Mouse (Mus musculus) spleen, postnatal 10 days (tissue): ENCODE results near the gene H1fnt.

Experiments
- DNase-seq, 2 experiments: peaks; one replicate each; pipeline ENCODE4 v3.0.0; 2021 to 2022; ENCODE audit warnings: low spot score in 2 of 2

The H1fnt gene

GRCm38 (mm10) chr15:98257193-98257592 is at the start of gene H1fnt:
H1fnt (minus strand) TSS chr15:98257293.
- DNase-seq, result no peak

- peak in 1 of 2 experiments; percentile 17 for DNase-seq
Measured at GRCm38 (mm10) chr15:98295628-98296551, 38.8 kb upstream of the H1fnt start, which contains the start of gene Zfp641. Zfp641 (minus strand) TSS chr15:98296161.

DNA sequence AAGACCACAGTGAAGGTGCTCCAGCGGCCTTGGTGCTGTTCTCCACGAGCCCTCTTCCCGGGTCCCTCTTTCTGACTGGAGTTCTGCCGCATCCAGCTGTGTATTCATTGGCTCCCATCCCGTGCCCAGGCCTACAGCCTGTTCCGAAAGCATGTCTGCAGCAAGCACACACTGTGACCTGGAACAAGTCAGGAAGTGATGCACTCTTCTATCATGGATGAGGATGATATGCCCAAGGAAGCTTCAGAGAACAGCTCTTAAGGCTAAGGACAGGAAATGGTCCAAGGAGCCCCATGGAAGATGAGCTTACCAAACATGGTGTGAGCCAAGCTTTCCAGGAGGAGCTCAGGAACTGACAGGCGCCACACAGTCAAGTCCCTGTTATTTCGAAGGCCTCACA is 36.6 kb upstream of the H1fnt start:
- DNase-seq, result no peak

DNA sequence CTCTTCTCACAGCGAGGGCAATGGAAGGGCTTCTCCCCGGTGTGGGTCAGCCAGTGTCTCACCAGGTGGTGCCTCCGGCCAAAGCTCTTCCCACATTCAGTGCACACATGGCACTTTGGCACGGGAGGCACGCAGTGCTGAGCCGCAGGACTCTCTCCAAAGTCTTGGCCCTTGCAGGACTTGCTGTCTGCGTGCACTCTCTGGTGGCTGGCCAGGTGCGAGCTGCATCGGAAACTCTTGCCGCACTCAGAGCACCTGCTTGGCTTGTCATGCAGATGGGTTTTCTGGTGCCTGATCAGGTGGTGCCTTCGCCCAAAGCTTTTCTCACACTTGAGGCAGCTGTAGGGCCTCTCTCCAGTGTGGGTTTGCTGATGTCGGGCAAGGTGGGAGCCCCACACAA is 31.5 kb upstream of the H1fnt start:
- DNase-seq, result no peak

DNA sequence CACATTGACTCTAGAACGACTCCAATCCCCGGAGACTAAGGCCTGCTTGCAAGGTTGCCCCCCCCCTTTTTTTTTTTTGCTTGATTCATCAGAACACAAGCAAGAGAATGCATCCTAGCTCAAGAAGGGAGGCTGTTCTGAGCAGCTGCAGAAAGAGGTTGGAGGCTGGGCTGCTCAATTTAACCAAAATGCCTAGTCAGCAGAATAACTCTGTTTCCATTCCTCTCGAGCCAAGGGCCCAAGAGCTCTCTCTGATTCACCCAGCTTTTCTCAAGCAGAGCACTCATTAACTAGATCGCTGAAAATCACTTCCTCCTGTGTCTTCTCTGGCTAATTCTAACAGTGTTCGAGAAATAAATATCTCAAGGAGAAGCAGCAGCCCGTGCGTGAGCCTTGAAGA is 29.3 kb upstream of the H1fnt start:
- no peak for DNase-seq

GRCm38 (mm10) chr15:98257776-98258175 is 683 bp upstream of the H1fnt start:
- no peak for DNase-seq

GRCm38 (mm10) chr15:98256271-98256670 is 822 bp downstream of the H1fnt start:
- no peak for DNase-seq

DNA sequence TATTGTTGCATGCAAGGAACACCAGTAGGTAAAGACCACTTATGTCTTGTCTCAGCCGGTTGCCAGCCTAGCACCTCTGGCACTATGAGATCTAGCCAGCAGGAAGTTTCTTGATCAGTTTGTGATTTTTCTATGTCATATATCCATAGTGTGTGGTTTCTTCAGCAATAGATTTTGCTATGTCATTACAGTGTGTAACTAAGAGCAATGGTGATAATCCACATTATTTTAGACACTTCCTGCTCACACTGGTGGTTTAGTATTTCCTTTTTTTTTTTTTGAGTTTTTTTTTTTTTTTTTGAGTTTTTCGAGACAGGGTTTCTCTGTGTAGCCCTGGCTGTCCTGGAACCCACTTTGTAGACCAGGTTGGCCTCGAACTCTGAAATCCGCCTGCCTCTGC is 21.7 kb downstream of the H1fnt start:
- DNase-seq, result no peak

GRCm38 (mm10) chr15:98234350-98234749 is 22.7 kb downstream of the H1fnt start, which contains the start of gene Olfr286:
Olfr286 (minus strand) TSS chr15:98234450.
- no peak for DNase-seq

GRCm38 (mm10) chr15:98226096-98226495 is 31.0 kb downstream of the H1fnt start:
- DNase-seq, result no peak

DNA sequence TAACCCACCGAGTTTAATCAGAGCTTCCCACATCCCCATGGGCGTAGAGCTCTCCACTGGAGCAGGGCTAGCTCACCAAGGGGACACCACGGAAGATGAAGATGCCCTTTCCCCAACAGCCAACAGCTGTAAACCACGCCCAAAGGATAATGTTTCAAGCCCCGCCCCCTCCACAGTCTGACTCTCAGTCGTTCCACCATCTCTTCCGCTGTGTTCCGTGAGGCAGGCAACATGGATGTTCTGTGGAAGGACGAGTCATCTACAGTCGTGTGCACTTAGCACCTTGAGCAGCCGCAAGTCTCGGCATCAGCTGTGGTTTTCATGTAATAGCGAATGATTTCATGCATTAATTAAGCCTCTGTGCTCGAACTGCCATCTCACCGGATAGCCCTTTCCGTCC is 31.5 kb downstream of the H1fnt start:
- DNase-seq, result no peak

DNA sequence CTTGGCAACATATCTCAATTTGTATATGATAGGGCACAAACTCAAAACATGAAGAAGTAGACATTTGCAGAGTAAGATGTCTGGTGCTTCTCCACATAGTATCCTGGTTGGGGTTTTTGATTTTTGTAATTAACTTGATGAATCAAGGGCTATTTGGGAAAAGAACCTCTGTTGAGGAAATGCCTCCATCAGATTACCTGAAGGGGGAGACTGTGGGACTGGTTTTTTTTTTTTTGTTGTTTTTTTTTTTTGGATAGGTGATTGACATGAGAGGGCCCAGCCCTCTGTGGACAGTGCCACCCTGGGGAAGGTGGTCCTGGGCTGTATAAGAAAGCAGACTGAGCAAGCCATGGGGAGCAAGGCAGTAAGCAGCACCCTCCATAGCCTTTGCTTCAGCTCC is 34.7 kb downstream of the H1fnt start:
- no peak for DNase-seq

- no peak for DNase-seq
Measured at GRCm38 (mm10) chr15:98220877-98221276, 36.2 kb downstream of the H1fnt start, which contains the start of the genes Gm44579 and Olfr287. Gm44579 (minus strand) TSS chr15:98220977. Olfr287 (minus strand) TSS chr15:98221056.

- DNase-seq, result no peak
Measured at GRCm38 (mm10) chr15:98214130-98214529, 43.0 kb downstream of the H1fnt start.

GRCm38 (mm10) chr15:98213336-98213870 is 43.7 kb downstream of the H1fnt start:
- no peak for DNase-seq

DNA sequence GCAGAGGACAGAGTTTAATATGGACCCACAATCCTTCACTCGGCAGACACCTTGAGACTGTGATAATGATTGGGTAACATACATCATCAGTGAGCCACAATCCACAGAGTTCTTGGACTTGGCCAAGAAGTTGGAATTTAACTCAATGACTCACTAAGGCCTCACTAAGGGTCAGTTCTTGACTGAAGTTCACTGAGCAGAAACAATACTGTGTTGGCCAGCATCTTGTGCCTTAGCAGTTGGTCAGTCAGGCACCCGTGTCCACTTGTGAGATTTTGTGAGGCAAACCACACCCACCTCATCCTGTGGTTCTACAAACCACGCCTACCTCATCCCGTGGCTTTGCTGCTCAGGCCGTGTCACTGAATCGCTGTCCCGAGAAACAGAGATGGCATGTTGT is 47.4 kb downstream of the H1fnt start:
- no peak for DNase-seq
